In the genomic region with DNA sequence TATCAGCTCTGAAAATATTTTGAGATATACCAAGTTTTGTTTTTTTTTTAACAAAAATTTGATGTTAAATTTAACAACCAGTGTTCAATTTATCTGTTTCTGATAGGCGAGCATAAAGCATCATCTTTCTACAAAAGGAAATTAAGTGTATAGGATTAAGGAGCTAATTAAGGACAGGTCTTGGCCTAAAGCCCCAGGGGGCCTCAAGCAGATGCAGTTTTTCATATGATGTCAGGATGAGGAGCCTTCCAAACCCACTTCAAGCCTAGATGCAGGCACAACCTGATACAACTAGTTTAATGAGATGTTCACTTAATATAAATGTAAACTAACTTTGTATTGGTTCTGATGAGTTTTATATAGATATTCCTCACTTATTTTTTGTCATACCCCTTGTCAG, we compare ENCODE assay signal across 27 mouse cellular contexts. TPM values are rescaled to one million over a fixed set of nuclear protein-coding genes. Genes with fewer than 3 reads are reported as not detected.
"Had no signal": no experiment of that assay in that cellular context is flagged by ENCODE, and none has a peak within 500 bp of the region (broad histone marks: within the 10 kb centered on the region; RNA-seq: fewer than 3 reads in every experiment).

No protein-coding gene starts in this region.

- H3K27ac ChIP-seq: limb, embryonic 10.5 days; limb, embryonic 13.5 days; liver, embryonic 12.5 days; liver, embryonic 15.5 days; lung, embryonic 15.5 days; midbrain, embryonic 10.5 days; neural tube, embryonic 13.5 days; stomach, postnatal 0 days had no signal

- DNase-seq: kidney, adult 9 months; kidney, postnatal 14 days; kidney, postnatal 4 days; layer of hippocampus, postnatal 36 days; liver; lung, adult 18-20 months; lung, postnatal 10 days; lung, postnatal 36 days; right cerebral cortex, adult 18-20 months; right cerebral cortex, postnatal 14 days; right cerebral cortex, postnatal 4 days; thymus, adult 2 months; thymus, postnatal 14 days; thymus, postnatal 4 days had no signal

- H3K4me3 ChIP-seq: limb, embryonic 10.5 days; limb, embryonic 13.5 days; liver, embryonic 12.5 days; liver, embryonic 15.5 days; lung, embryonic 15.5 days; megakaryocyte, embryonic 14.5 days; midbrain, embryonic 10.5 days; midbrain, embryonic 13.5 days; myocyte; neural tube, embryonic 13.5 days had no signal

- ATAC-seq: liver, embryonic 12.5 days; midbrain, embryonic 16.5 days had no signal

RNA-seq across cellular contexts. Expression of gene Gpm6a, which starts 22.0 kb away (rescaled TPM):
- total RNA-seq: monocyte, adult 5-6 weeks had no signal
